18 mouse cellular contexts compared by ENCODE assay signal in the genomic region with DNA sequence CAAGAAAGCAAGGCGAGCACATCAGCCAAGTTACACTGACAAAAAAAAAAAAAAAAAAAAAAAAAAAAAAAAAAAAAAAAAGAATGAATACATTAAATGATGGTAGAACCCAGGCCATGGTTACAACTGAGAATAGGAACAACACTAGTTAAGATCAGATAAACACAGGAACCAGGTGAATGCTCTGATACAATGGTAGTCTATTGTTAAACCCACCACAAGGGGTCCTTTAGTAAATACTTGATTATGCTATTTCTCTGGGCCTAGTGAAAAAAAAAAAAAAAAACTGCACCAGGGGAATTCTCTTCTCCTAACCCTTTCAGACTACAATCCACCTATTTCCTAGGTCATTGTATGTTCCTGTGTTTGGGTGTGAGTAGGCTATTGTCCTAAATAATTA.
A peak's percentile ranks its signal among the peaks of the same experiment; 100 is the strongest.
DNase-seq lines count a peak whose midpoint lies in the region; TF ChIP-seq lines count a peak whose summit lies in the region.
"Had no signal": no experiment of that assay in that cellular context is flagged by ENCODE, and none has a peak within 500 bp of the region (broad histone marks: within the 10 kb centered on the region; RNA-seq: fewer than 3 reads in every experiment).

No protein-coding gene starts in this region.

- in situ Hi-C loops in ES-E14 (cut with MboI; ENCODE audit: low sequenced_read_pairs in 2 of 2, unreplicated experiment in 2 of 2), result no loop called here

- H3K36me3 ChIP-seq in ES-E14 (ENCODE audit: control insufficient read depth, insufficient read depth, low read length, poor library complexity, severe bottlenecking), result no peaks in the 10 kb centered on the region
- H3K36me3 ChIP-seq: embryonic facial prominence, embryonic 10.5 days; embryonic facial prominence, embryonic 12.5 days; forebrain, embryonic 15.5 days had no signal

- H3K27ac ChIP-seq in ES-E14 (ENCODE audit: insufficient read depth, low read depth, low read length, poor library complexity, severe bottlenecking), result no peak overlapping the region
- H3K27ac ChIP-seq: embryonic facial prominence, embryonic 10.5 days; embryonic facial prominence, embryonic 12.5 days; forebrain, embryonic 13.5 days; forebrain, embryonic 15.5 days had no signal

- no peaks in the 10 kb centered on the region for H3K4me1 ChIP-seq in ES-E14 (ENCODE audit: control insufficient read depth in 2 of 2, insufficient read depth in 2 of 2, low read length in 2 of 2, poor library complexity in 1 of 2)
- H3K4me1 ChIP-seq: embryonic facial prominence, embryonic 10.5 days; embryonic facial prominence, embryonic 12.5 days; forebrain, embryonic 13.5 days; forebrain, embryonic 15.5 days had no signal

- no peak for DNase-seq in ES-E14 (ENCODE audit: low read depth, low spot score)
- peak; percentile 62 for DNase-seq in R1 (ENCODE audit: low read depth, low spot score)
- no peak for DNase-seq in right cerebral cortex, adult 2 months (ENCODE audit: low spot score in 2 of 2)
- no peak for DNase-seq in thymus, postnatal 25 days
- DNase-seq in left cerebral cortex, adult 8-10 months (ENCODE audit: low spot score in 2 of 2), result no peak
- DNase-seq: adrenal gland, adult 8-10 months; adrenal gland, postnatal 14 days; adrenal gland, postnatal 36 days; cerebellum, adult 11-12 months; cerebellum, adult 2 months; cerebellum, adult 9-10 months; cerebellum, postnatal 10 days; cerebellum, postnatal 25 days; forebrain, postnatal 0 days had no signal

- no peak overlapping the region for H3K4me3 ChIP-seq in ES-E14 (ENCODE audit: insufficient read depth in 1 of 2, low read depth in 1 of 2, low read length in 2 of 2, poor library complexity in 1 of 2, severe bottlenecking in 1 of 2)
- H3K4me3 ChIP-seq: embryonic facial prominence, embryonic 10.5 days; embryonic facial prominence, embryonic 12.5 days; forebrain, embryonic 13.5 days; forebrain, embryonic 15.5 days had no signal

- H3K9me3 ChIP-seq in ES-E14 (ENCODE audit: control insufficient read depth, insufficient read depth, low read depth, low read length), result no peaks in the 10 kb centered on the region
- H3K9me3 ChIP-seq: embryonic facial prominence, embryonic 10.5 days; embryonic facial prominence, embryonic 12.5 days; forebrain, embryonic 13.5 days; forebrain, embryonic 15.5 days had no signal

- H3K9ac ChIP-seq in ES-E14 (ENCODE audit: insufficient read depth, low read depth, low read length, poor library complexity, severe bottlenecking), result no peak overlapping the region
- H3K9ac ChIP-seq: embryonic facial prominence, embryonic 12.5 days; forebrain, embryonic 13.5 days; forebrain, embryonic 15.5 days; forebrain, postnatal 0 days had no signal

TF ChIP-seq in ES-E14, 5 proteins besides CTCF, POLR2A, EP300 and RAD21:
- TF ChIP-seq MAFK (IDR thresholded peaks at IDR 0.05; ENCODE audit: insufficient read depth, low read depth, low read length), result no peak
- TF ChIP-seq ZNF384 (IDR thresholded peaks at IDR 0.05; ENCODE audit: low read depth, low read length), result peak; percentile 92
